Mouse (Mus musculus): ENCODE measurements at regions not wholly inside any gene's neighbourhood (a gene's known extent, or its start where the extent isn't known, plus 50 kb on each side); places are given as distances from the start of the nearest gene placed in this dataset.

DNA sequence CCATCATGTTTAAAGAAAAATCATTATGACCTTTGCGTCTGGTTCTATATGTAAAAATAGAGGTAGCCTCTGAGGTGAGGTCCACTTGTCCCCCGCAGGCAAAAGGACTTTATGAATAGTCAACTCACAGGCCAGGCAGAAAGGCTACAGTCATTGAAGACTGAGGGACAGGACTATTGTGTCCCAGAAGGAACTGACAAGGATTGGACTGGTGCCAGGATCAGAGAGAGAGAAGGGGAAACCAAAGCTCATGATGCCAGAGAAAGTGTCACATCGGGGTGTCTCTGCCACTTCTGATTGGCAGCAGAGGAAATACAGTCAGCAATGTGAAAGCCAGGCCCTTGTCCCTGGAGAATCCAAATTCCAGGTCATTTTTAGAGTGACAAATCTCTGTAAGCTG is 50.3 kb upstream of the Fer start:
- no peak overlapping the region for H3K27ac ChIP-seq
- WGBS = 76% methylated on average over 3 of the region's 3 CpGs
- no peaks in the 10 kb centered on the region for H3K4me1 ChIP-seq
- no peaks in the 10 kb centered on the region for H3K36me3 ChIP-seq
- no peaks in the 10 kb centered on the region for H3K27me3 ChIP-seq (ENCODE audit: insufficient read depth, poor library complexity, severe bottlenecking)
- H3K4me3 ChIP-seq = no peak overlapping the region
- H3K9me3 ChIP-seq = no peaks in the 10 kb centered on the region
- no peak for DNase-seq (ENCODE audit: low spot score)
